Mouse (Mus musculus) lung, postnatal 14 days (tissue): ENCODE measurements at regions not wholly inside any gene's neighbourhood (a gene's known extent, or its start where the extent isn't known, plus 50 kb on each side); places are given as distances from the start of the nearest gene placed in this dataset.

Experiments
- DNase-seq: peaks from one replicate; pipeline ENCODE4 v3.0.0; 2021

GRCm38 (mm10) chr10:43800077-43800476, 101.5 kb downstream of the Qrsl1 start:
- no peak for DNase-seq

GRCm38 (mm10) chr10:43815291-43815690, 86.3 kb downstream of the Qrsl1 start:
- no peak for DNase-seq

GRCm38 (mm10) chr10:43817522-43818198, 83.9 kb downstream of the Qrsl1 start:
- no peak for DNase-seq

GRCm38 (mm10) chr10:43818623-43819022, 82.9 kb downstream of the Qrsl1 start:
- DNase-seq: no peak

- no peak for DNase-seq
Observed at GRCm38 (mm10) chr10:43819434-43819833, 82.1 kb downstream of the Qrsl1 start.

- DNase-seq: no peak
Observed at GRCm38 (mm10) chr10:43822615-43823014, 78.9 kb downstream of the Qrsl1 start.

- DNase-seq: no peak
Observed at GRCm38 (mm10) chr10:43824009-43824408, 77.5 kb downstream of the Qrsl1 start.
